Comparison of ENCODE assay signal across 18 mouse cellular contexts in genomic region chr3:81197644-81198043, GRCm38 (mm10).
"Had no signal": no experiment of that assay in that cellular context is flagged by ENCODE, and none has a peak within 500 bp of the region (broad histone marks: within the 10 kb centered on the region; RNA-seq: fewer than 3 reads in every experiment).

No protein-coding gene starts in this region.

- H3K27ac ChIP-seq: macrophage; midbrain, embryonic 13.5 days; midbrain, embryonic 15.5 days; neural tube, embryonic 12.5 days had no signal

- H3K9me3 ChIP-seq: megakaryocyte, embryonic 14.5 days; midbrain, embryonic 13.5 days; midbrain, embryonic 15.5 days; neural tube, embryonic 12.5 days had no signal

- H3K36me3 ChIP-seq: midbrain, embryonic 13.5 days; midbrain, embryonic 15.5 days; neural tube, embryonic 12.5 days had no signal

- ATAC-seq: midbrain, embryonic 13.5 days; midbrain, embryonic 15.5 days had no signal

- H3K9ac ChIP-seq: lung, embryonic 14.5 days; midbrain, embryonic 13.5 days; midbrain, embryonic 15.5 days; neural tube, embryonic 12.5 days had no signal

- H3K4me1 ChIP-seq: megakaryocyte, embryonic 14.5 days; midbrain, embryonic 13.5 days; midbrain, embryonic 15.5 days; neural tube, embryonic 12.5 days had no signal

- H3K27me3 ChIP-seq: megakaryocyte, embryonic 14.5 days; midbrain, embryonic 13.5 days; midbrain, embryonic 15.5 days; neural tube, embryonic 12.5 days had no signal

- DNase-seq: lung, adult 18-20 months; lung, postnatal 14 days; lung, postnatal 36 days; retina, postnatal 1 day; right cerebral cortex, adult 18-20 months; right cerebral cortex, postnatal 25 days; right cerebral cortex, postnatal 4 days; spleen, adult 18-20 months; thymus, adult 2 months; thymus, postnatal 25 days; thymus, postnatal 4 days had no signal

- H3K4me2 ChIP-seq: lung, embryonic 14.5 days; midbrain, embryonic 11.5 days; midbrain, embryonic 13.5 days; midbrain, embryonic 15.5 days; neural tube, embryonic 12.5 days had no signal

- H3K4me3 ChIP-seq: megakaryocyte, embryonic 14.5 days; midbrain, embryonic 13.5 days; midbrain, embryonic 15.5 days; neural tube, embryonic 12.5 days had no signal
